Mouse (Mus musculus) retina, embryonic 14.5 days (tissue): ENCODE data around the gene Tmem129.
A peak's percentile ranks its signal among the peaks of the same experiment; 100 is the strongest.

Experiments
- DNase-seq: peaks from one replicate; pipeline ENCODE4 v3.0.0-alpha.2; 2015; ENCODE audit warnings: low spot score

The Tmem129 gene

GRCm38 (mm10) chr5:33687142-33687541 is 28.9 kb upstream of the Tmem129 start:
- DNase-seq = no peak

- DNase-seq = no peak
Measured at GRCm38 (mm10) chr5:33684932-33685331, 26.7 kb upstream of the Tmem129 start.

GRCm38 (mm10) chr5:33683897-33684652 is 25.9 kb upstream of the Tmem129 start:
- DNase-seq = peak; percentile 80

- DNase-seq = no peak
Measured at GRCm38 (mm10) chr5:33682963-33683362, 24.7 kb upstream of the Tmem129 start.

GRCm38 (mm10) chr5:33681611-33682388 is 23.6 kb upstream of the Tmem129 start:
- no peak for DNase-seq

GRCm38 (mm10) chr5:33681044-33681443 is 22.8 kb upstream of the Tmem129 start:
- DNase-seq = no peak

- no peak for DNase-seq
Measured at GRCm38 (mm10) chr5:33678244-33678643, 20.0 kb upstream of the Tmem129 start.

- DNase-seq = peak; percentile 85
Measured at GRCm38 (mm10) chr5:33675964-33676363, 17.7 kb upstream of the Tmem129 start.

- no peak for DNase-seq
Measured at GRCm38 (mm10) chr5:33674439-33674838, 16.2 kb upstream of the Tmem129 start.

- DNase-seq = no peak
Measured at GRCm38 (mm10) chr5:33671659-33672058, 13.4 kb upstream of the Tmem129 start.

- peak; percentile 63 for DNase-seq
Measured at GRCm38 (mm10) chr5:33668223-33668622, 10.0 kb upstream of the Tmem129 start.

GRCm38 (mm10) chr5:33658664-33659050 is 441 bp upstream of the Tmem129 start:
- no peak for DNase-seq

GRCm38 (mm10) chr5:33657251-33657786 is 897 bp downstream of the Tmem129 start:
- no peak for DNase-seq

- no peak for DNase-seq
Measured at GRCm38 (mm10) chr5:33656739-33657138, 1.5 kb downstream of the Tmem129 start.

GRCm38 (mm10) chr5:33655251-33655840 is 2.9 kb downstream of the Tmem129 start:
- DNase-seq = no peak

GRCm38 (mm10) chr5:33654424-33654823 is 3.8 kb downstream of the Tmem129 start:
- DNase-seq = no peak

GRCm38 (mm10) chr5:33652783-33653173 is 5.4 kb downstream of the Tmem129 start:
- no peak for DNase-seq

GRCm38 (mm10) chr5:33651921-33652782 is 6.1 kb downstream of the Tmem129 start, which contains the start of gene Slbp:
Gene Slbp (minus strand): TSS chr5:33652574.
- peak; percentile 97 for DNase-seq

GRCm38 (mm10) chr5:33651541-33651920 is 6.7 kb downstream of the Tmem129 start:
- DNase-seq = peak; percentile 13

GRCm38 (mm10) chr5:33651017-33651416 is 7.2 kb downstream of the Tmem129 start:
- no peak for DNase-seq

- peak; percentile 79 for DNase-seq
Measured at GRCm38 (mm10) chr5:33640652-33641051, 17.6 kb downstream of the Tmem129 start.

- DNase-seq = no peak
Measured at GRCm38 (mm10) chr5:33638826-33639225, 19.4 kb downstream of the Tmem129 start.
